Mouse (Mus musculus): ENCODE results near the gene Trcg1.
A peak's percentile ranks its signal among the peaks of the same experiment; 100 is the strongest.
"Not testable (repeated sequence)": the region's sequence is repeated elsewhere in the genome, so short reads cannot be mapped to it uniquely, and the experiment has no call there.

Gene Trcg1

DNA sequence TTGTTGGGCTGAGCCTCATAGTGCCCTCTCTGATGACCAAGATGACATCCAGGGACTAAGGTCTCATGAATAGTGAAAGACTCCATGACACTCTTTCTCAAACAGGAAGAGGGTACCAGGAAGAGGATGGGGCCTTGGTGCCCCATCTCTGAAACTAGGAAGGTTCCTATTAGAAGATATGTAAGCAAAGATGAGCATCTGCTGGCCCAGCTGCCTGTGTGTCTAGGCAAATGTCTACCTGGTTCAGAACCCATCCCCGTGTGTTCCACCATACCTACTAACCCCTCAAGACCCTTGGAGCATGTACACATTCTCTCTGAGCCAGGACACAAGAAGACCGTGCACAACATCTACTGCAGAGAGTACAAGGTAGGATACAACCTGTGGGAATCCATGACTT is at the start of gene Trcg1:
TSS of gene Trcg1 (plus strand) at position 301 of the 400 bp plus-strand sequence.
- DNase-seq (ENCODE audit: low spot score) = no peak

DNA sequence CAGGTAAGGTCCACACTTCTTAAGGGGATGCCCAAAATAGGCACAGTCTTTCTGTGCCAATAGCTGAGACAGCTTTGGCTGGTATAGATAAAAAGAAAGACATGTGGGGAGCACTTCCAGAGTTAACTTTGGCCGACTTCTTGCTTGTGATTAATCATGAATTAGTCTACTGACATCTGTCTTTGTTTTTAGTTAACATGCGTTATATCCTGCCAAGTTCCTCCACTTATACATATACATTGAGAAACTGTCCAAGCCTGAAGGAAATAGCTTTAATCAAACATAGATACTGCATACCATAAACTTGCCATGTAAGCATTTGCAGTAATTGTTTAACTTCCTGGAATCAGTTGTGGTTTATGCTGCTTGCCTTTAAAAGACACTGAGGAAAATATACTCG is 39.6 kb upstream of the Trcg1 start:
- DNase-seq (ENCODE audit: low spot score) = no peak

DNA sequence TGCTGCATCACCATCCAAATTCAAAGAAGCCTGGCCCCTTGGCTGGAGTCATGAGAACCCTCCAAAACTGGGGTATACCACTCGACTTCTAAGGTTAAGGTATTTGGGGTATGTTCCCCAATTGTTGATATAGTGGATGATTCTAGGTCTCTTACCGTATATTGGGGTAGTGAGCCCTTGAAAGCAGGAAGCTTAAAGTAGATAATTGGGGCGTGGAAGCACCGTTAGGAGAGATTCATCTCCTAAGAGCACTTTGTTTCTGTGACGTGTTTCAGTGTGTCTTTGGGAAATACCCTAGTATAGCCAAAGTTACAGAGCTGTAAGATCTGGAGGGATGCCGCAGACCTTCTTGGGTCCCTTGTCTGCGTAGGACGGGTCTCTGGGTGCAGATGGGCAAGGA is 38.9 kb upstream of the Trcg1 start:
- DNase-seq (ENCODE audit: low spot score) = no peak

DNA sequence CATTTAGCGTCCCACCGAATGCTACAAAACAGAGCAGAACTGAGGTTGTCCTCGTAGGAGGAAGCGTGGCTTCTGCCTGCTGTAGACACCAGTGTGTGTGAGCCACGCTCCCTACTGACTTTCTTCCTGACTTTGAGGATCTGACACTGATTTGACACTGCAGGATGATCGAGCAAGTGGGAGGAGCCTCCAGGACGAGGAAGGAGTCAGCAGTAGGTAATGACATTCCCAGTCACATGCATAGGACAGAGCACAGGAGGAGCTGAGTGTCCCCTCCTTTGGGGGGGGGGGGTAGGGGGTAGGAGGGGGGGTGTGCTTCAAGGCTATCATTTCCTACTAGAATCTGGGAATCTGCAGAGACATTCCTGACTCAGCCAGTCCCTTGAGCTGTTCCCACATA is 33.4 kb upstream of the Trcg1 start:
- DNase-seq (ENCODE audit: low spot score) = no peak

DNA sequence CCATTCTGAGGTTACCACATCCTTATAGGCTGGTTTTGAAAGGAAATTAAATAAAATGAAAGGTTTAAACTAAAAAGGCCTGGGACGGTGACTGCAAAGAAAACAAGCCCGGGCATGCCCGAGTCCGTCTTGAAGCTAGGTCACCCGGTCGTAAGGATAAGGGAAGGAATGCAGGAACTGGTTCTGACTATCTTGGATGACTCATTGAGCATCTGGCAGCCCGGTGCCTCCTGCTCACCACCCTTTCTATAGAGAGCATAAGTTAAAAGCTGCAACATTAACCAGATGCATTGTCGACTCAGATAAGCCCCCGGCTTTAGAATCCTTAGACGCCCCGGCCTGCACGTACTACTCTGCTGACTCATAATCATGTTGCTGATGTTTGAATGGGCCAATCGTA is 32.8 kb upstream of the Trcg1 start:
- DNase-seq (ENCODE audit: low spot score) = peak; percentile 6

DNA sequence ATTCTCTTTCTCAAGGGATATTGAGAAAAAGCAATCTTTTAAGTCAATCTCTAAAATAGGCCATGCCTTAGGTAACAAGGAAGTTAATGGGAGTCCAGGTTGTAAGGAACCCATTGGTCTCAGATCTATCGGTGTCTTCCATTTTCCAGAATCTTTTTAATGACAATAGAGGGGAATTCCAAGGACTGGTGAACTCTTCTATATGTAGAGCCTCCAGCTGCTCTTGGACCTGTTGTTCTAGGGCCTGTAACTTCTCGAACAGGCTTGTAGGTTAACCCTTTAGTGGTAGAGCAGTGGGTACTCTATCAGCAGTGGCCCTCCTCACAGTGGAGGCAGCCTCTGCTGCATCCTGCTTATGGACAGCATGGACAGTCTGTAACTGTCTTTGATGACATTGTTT is 29.5 kb upstream of the Trcg1 start:
- DNase-seq (ENCODE audit: low spot score) = no peak

DNA sequence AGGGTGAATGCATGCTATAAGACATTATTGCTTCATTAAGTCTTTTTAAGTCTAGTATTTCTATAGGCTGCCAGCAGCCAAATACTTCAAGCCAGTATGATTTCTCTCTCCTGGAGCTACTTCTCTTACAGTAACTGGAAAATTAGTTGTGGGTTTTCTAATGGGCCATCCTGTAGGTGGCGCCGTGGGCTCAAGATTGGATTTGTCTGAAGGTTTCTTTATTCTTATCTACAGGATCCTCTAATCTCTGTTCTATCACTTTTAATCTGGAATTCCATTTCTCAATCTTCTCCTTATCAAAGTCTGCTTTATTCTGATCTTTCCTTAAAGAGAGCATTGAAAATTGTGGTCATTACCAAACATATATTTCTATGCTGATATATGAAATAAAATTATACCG is 27.0 kb upstream of the Trcg1 start:
- peak; percentile 30 for DNase-seq (ENCODE audit: low spot score)

DNA sequence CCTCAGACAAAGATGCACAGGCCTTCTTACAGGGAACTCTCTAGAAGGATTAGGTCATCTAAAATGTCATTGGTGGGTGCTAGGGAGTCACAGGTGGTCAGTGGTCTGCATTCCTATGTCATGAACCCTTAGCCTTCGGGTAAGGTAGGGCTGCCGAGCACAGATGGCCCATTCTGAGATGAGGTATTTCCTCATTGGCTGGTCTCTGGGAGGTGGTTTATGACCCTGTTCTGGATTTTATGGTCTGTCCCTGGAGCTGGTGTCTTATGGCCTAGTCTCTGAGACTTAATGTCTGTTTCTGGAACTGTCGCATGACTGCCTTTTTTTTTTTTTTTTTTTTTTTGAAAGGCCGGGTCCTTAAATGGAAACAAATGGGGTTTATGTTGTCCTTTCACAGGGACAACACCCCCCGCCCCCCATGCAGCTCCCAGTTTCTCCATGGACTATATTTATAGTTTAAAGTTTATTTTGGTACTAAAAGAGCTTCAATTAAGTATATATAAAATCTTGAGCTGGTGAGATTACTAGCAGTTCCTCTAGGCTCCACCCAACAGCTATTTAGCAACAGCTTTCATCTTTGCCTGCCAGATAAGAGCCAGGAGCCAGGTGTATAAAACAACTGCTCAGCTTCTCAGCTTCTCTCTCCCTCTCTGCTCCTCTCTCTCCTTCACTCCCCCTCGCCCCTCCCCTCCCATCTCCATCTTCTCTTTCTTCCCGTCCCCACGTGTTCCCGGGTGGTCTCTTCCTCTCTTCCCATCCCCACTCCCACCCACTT is 23.7 kb upstream of the Trcg1 start:
- no peak for DNase-seq (ENCODE audit: low spot score)

DNA sequence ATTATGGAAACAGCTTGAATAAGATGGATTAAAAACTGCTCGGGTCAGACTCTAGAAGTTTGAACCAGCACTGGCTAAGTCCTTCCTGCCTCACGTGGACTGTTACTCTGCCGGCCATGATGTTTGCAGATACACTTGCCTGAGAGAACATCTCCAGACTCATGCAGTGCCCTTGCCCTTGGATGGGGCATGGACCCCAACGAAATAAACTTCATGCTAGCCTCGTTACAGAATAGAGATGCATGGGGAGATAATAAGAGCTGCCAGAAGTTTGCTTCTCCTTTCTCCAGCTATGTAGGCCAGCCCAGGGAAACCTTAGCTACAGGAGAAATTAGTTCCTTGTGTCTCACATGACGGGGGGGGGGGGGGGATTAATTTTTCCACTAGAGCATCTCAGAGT is 21.9 kb upstream of the Trcg1 start:
- DNase-seq (ENCODE audit: low spot score) = no peak

DNA sequence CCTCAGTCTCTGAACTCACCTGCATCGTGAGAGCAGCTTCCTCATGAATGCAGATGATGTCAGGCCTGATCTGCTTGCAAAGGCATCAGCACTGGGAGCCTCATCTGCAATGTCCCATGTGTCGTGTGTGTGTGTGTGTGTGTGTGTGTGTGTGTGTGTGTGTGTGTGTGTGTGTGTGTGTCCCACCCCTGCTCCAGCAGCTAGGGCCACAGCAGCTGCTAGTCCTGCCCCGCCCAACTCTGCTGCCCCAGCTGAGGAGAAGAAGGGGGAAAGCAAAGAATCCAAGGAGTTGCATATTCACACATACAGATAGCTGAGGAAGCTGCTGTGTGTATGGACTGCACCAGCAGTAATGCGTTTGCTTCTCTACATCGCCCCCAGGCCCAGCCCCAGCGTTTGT is 19.1 kb upstream of the Trcg1 start:
- DNase-seq (ENCODE audit: low spot score) = no peak

DNA sequence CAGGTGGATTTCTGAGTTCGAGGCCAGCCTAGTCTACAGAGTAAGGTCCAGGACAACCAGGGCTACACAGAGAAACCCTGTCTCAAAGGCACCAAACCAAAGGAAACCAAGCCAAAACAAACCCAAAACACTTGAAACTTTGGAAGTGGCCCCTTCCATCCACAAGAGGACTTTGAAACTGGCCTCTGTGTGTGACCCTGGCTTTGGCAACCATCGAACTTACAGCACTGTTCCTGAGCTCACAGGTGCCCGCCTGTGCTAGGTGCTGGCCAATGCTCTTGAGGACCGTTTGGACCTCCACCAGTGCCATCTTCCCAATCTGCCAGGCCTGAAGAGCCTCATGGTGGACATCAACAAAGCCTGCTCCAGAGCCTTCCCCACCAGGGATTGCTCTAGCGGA is 17.6 kb upstream of the Trcg1 start:
- no peak for DNase-seq (ENCODE audit: low spot score)

DNA sequence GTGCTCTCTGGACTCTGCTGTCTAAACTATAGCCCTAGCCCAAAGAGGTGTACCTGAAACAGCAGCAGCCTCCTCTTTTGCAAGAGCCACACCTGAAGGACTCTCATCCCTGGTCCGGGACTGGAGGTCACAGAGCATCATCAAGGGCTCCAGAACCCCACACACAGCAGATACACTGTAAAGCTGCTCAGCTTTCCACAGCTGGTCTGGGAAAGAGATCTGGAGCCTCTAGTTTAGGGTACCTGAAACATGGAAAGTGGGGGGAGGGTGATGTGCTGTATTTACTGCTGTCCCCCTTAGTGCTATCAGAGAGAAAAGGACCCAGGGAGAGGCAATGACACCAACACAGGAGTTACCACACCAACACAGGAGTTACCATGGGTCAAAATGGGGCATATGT is 16.8 kb upstream of the Trcg1 start:
- no peak for DNase-seq (ENCODE audit: low spot score)

DNA sequence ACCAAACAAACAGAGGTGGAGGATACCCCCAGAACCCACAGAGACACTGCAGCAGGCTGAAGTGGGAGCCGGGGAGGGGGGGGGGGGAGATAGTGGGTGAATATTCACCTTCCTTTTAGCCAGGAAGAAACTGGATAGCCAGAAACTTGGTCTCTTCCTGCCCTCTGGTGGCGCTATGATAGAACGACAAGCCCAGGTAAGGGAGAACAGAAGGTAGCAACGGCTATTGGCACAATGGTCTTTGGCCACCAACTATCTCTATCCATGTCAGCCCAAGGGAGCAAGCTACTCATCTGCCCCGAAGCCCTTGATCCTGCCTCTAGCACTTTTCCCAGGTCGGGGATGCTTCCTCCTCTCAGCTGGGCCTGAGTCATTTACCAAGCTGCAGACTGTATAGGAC is 16.0 kb upstream of the Trcg1 start:
- peak; percentile 12 for DNase-seq (ENCODE audit: low spot score)

DNA sequence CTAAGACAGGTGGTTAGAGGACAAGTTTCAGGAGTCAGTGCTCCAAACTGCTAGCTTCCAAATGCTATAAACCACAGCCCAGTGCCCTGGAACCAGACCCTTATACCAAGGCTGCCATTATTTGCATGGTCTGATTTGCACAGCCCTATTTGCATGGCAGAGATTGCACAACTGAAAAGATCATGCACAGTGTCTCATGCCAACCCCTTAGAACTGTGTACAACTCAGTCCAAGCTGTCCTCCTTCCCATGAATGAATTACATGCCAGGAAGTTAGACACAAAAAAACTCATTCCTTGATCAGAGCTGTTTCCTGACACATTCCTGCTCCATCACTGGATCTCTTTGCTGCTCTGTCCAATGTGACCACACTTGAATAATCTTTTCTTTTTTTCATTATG is 13.0 kb upstream of the Trcg1 start:
- DNase-seq (ENCODE audit: low spot score) = no peak

DNA sequence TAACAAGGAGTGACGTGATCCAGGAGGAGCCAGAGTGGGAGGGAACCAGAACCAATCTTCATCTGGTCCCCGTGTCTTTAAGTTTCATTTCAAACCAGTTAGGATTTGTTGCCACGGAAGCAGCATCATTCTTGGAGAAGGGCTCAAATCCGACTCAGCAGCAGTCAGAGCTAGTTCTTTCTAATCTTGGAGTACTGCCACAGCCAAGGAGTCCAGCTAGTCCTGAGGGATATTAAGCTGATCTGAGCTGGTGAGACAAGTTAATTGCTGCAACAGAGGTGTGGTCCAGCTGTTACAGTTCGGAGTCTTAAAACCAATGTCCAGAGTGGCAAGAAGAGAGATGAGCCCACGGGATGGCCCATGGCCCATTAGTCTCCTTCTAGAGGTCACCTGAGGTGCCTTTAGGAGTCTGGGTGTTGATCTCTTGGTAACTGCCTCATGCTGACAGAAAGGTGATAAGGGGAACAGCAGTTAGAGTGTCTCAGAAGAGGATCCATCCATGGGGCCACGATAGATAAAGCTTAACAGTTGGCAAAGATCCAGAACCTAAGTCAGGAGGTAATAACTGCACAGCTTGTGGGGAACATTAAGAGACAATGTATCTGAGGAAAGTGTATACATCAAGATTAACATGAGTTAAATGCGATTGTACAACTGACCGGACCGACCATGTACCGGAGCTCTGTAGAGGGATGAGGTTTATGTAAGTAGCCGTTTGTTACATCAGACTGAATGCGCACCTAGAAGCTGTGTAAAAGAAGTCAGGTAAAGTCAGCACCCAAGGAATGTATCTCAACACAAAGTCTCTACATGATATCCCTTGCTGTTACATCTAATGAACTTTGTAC is 10.4 kb upstream of the Trcg1 start:
- no peak for DNase-seq (ENCODE audit: low spot score)

DNA sequence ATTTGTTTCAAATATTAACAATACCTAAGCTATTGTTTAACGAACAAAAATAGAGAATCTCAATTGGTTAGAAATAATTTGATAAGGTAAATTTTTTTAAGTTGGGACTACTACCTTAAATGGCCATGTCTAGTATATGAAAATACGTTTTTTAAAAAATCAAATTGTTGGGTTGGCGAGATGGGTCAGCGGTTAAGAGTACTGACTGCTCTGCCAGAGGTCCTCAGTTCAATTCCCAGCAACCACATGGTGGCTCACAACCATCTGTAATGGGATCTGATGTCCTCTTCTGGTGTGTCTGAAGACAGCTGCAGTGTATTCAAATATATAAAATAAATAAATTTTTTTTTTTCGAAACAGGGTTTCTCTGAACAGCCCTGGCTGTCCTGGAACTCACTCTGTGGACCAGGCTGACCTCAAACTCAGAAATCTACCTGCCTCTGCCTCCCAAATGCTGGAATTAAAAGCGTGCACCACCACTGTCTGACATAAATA is 9.7 kb upstream of the Trcg1 start:
- not testable (repeated sequence) for DNase-seq (ENCODE audit: low spot score)

DNA sequence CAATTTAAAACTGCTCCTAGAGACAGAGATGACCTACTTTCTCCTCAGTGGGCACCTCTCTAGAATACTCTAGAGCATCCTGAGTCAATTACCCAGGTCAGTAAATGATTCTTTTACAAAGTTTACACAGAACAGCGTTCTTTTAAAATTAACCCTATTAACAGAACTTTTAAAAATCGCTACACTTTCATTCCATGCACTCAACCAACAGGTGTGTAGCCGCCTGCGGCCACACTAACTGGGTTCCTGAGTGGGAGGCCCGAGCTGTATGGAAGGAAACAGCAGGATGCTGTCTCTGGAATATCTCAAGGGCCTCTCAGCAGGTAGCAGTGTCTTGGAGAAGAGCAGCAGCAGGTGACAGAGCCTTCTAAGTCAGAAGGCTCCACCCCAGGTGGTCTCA is 9.2 kb upstream of the Trcg1 start:
- no peak for DNase-seq (ENCODE audit: low spot score)

DNA sequence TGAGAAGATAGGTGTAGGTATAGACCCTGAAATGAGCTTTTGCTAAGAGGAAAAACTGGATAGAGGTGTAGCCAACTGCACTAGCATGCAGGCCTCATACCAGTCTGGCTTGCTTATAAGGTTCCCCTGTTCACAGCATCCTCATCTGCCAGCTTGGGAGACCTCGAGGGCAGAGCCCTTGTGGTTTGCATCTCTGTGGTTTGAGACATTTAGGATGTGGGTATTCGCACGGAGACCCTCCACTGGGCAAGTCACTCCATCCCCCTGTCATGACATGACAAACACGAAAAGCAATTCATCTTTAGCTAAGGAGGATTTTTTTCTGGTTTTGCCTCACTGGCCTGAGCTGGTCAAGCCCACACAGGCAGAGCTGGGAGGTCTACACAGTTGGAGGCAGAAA is 8.2 kb upstream of the Trcg1 start:
- DNase-seq (ENCODE audit: low spot score) = no peak

DNA sequence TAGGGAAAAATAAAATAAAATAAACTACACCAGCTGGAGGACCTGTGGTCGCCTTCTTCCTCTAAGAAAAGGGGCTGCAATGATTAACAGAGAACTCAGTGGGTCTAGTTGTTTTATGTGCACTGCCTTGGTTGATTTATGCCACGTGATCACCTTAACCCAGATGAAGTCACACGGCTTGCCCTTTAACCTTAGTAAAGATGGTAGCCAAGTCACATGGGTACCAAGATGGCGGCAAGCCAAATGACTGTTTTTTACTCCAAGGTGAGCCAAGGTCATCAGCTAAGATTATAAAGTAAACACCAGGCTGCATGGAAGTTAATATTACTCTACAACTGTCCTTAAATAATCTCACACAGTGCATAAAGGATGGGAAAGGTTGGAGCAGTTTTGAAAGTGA is 6.6 kb upstream of the Trcg1 start:
- DNase-seq (ENCODE audit: low spot score) = no peak

DNA sequence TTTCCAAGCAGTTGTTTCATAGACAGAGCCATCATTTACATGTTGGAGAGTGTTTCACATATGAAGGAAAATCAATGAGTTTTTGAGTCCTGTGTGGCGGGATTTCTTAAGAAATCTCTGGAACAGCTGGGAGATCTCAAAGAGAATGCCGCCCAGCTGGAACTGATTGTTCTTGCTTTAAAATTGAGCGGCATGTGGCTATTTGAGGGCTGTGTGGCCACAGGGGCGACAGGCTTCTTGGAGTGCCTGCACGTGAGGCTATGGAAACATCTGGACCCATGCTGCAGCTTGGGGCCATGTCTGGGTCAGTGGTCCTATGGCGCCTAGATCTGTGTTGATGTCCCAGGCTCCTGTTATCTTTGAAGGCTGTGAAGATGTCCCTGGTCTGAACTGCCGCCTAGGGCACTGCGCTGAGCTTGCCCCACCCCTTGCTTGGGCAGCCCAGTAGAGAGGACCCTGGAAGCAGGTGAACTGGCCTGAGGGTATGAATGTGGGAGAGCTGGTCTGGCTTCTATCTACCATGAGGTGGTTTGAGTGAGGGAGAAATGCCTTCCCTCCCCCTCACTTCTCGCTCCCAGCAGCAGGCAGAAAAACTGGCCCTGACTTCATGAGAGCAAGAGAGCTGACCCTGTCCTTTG is 6.1 kb upstream of the Trcg1 start:
- no peak for DNase-seq (ENCODE audit: low spot score)

DNA sequence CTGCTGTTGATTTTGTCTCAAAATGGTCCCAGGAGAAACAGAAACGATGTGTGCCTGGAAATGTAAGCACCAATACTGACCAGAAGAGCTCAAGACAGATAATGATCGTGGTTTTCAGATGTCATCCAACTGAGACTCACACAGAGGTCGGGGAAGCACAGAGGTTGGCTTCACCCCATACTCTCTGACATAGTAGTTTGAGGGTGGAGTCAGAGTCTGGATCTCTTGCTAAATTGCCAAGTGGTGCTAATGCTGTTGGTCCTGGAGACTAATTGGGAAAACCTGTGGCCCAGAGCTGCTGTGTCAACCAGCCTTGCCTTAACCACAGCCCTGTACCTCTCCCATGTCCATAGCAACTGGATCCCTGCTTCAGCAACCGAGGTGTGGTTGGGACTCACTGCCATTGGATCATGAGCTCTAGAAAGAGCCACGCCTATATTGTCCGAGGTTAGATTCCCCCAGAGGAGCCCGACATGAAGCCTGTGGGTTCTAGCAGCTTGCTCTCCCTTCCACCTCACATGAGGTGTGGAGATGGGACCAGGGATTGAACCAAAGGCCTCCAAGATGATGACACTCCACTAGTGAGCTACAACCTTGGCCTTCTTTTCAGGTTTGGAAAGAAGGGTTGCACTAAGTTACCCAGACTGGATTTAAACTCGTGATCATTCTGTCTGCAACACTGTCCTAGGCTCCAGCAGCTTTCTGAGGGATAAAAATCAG is 4.7 kb upstream of the Trcg1 start:
- no peak for DNase-seq (ENCODE audit: low spot score)

DNA sequence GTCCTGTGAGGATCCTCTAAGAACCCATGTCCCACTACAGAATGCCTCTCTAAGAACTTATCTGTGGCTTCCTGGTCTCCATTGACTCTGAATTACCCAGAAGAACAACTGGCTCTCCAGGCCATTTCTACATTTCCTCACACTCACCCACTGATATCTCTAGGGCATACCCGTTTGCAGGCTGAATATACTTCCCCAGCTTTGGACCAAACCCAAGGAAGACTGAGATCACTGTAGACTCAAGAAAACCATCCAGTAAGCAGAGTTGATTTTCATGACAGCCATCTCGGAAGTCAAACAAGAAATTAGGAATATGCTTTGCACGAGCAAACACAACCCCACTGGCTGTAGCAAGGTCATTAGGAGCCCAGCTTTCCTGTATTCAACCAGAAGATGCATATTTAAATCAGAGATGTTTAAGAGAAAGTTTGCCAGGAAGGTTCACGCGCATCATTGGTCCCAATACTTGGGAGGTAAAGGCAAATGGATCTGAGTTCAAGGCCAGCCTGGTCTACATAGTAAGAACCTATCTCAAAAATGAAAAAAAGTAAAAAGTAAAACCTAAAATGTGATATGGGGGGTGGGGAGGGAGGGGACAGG is 3.9 kb upstream of the Trcg1 start:
- no peak for DNase-seq (ENCODE audit: low spot score)
